Mouse (Mus musculus) MEL-GATA-1-ER (cell line): Measurements from ENCODE around the gene Znhit6.
A peak's percentile ranks its signal among the peaks of the same experiment; 100 is the strongest.

Source experiments
- DNase-seq: peaks from one replicate; pipeline ENCODE4 v3.0.0-alpha.2; 2012; ENCODE audit warnings: low read depth; ENCODE audit errors: extremely low read depth

Znhit6 gene

DNA sequence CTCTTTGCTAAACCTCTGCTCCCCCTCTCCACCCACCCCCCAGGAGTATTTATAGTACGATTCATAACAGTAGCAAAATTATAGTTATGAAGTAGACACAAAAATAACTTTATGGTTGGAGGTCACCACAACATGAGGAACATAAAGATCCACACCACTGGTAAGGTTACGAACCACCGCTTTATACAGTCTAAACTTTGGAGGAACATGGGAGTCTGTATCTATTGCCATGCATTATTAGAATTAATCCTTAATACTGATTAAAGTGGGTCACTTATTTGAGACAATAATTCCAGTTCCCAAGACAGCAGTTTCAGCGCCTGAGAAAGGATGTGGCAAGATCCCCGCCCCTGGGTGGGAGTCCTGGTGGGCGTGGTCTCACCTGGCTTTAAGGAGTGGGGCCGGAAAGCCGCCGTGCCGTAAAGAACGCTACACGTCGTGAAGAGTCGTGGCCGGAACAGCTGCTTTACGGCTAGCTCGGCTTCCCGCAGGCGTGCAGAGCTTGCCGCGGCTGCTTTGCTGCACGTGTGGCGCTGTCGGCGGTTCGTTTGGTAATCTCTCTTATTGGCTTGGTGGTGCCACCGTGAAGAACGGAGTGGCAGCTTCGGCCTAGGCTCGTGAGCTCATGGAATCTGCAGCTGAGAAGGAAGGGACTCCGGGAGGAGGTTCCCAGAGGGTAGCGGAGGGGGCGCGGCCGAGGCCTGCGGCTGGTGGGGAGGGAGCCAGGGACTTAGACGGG lies at the start of gene Znhit6:
Znhit6 (plus strand) TSS at position 463 of the 739 bp plus-strand sequence.
- peak; percentile 96 for DNase-seq

DNA sequence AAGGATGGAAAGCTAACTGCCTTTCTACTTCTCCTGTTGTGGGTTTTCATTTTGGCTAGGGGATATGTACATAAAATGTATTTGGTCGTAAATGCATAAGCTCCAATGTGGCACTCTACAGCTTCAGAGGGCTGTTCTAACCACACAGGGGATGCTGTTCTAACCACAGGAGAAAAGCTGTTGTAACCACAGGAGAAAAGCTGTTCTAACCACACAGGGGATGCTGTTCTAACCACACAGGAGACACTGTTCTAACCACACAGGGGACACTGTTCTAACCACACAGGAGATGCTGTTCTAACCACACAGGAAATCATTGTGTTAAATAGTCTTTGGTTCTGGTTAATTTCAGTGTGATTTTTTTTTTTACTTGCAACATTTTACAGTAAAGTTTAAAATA lies 38.1 kb upstream of the Znhit6 start:
- no peak for DNase-seq

DNA sequence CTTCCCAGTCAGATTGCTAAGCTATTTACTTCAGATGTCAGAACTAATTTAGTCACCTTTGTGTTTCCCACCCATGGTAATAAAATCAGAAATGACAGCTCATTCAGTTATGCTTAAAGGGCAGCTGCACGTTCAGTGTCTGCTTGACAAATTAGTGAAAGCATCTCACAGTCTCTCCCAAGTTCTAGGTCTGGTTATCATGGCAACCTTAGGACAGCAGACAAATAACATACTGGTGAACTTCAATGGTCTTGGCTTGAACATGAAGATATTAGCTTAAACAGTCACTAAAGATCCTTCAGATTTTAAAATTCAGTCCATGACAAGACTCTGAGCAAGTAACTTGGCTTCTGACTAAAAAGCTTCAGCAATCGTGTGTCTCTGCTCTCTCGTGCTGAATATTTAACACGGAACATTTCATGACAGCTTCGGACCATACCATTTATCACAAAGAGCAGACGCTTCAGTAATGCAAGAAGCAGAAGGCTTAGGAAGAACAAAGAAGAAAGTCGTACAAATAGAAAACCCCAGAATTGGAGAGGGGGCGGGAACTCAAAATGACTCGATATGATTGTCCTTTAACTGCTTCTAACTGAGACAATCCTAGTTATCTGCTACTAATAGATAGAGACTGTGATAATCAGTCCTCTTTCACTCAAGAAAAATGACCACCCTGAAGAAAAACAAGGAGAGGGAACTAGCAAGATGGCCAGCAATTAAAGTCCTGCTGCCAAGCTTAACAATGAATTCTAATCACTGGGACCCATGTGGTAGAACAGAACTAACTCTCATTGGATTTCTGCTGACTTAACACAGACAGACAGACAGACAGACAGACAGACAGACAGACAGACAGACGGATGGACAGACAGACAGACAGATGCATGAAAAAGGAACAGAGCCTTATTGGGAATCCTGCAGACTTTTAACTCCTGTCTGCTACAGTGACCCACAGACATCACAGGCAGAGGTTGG lies 27.3 kb upstream of the Znhit6 start:
- DNase-seq = no peak

DNA sequence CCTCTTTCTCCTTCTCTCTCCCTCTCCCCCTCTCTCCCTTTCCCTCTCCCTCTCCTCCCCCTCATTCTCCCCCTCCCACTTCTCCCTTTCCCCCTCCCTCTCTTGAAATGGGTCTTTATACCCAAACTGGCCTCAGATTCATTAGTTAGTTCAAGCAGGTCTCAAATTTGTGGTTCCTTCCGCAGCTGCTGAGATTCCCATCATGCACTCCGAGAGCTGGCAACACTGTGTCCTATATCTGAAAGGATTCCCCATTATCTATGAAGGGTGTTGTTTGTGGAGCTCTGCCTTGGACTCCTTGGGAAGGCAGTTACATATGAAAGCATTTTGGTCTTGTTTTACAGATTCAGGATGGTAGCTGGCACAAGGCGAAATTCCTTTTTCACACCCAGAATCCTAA lies 25.8 kb upstream of the Znhit6 start:
- no peak for DNase-seq

DNA sequence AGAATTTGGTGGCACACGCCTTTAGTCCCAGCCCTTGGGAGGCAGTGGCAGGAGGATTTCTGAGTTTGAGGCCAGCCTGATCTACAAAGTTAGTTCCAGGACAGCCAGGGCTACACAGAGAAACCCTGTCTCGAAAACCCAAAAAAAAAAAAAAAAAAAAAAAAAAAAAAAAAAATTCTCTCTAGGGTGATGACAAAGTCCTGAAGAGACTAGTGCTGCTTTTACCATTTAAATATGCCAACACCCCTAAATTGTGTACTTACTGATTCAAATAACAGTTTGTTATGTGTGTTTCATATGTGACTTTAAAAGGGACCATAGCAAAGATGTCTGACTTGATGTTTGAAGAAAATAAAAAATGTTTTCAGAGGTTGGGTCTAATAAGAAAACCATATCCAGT lies 21.6 kb upstream of the Znhit6 start:
- DNase-seq = no peak

DNA sequence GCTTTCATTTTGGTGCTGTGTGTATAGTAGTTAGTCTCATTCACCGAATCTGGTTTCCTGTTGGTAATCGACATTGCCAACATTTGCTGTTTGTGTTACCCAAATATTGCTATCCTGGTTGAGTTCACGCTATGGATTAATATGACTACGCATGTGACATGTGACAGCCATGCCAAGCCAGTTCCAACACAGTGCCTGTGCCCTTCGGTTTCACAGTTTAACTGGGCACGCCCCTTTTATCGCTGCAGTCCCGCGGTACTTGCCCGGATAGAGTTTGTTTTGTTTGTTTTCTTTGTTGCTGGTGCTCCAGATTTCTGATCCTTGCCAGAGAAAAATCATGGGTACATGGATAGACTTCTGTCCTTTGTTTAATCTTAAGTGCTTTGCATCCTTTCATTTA lies 19.8 kb upstream of the Znhit6 start:
- no peak for DNase-seq

DNA sequence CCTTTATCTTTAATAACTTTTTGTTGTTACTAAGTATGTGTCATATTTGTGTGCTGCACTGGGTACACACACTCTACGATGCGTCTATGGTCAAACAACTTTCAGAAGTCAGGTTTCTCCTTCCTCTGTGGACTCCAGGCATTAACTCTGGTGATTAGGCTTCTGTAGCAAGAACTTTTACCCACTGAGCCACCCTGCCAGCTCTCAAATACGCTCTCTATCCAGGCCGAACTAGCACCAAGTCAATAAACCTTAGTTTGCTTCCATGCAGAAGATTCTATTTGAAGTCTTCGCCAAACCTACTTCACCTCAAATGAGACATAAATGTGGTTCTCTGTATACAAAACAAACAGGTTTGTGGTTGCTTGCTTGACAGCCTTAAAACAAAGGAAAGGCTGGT lies 16.3 kb upstream of the Znhit6 start:
- DNase-seq = no peak

DNA sequence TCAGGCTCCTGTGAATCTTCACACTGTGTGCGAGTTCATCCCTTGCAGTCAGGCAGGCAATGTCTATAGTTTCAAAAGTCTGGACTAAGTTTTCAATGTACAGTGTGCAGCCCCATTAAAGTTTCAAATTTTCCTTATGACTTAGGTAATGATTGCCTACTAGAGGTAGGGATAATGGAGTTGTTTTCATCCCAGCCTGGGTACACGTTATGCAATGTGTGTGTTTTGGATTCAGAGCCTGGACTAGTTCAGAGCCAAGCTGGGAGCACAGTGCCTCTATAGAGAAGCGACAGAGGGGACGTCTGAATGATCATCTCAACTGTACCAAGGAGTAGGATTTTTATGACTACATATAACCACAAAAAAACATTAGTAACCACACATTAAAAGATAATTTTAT lies 15.9 kb upstream of the Znhit6 start:
- DNase-seq = no peak

DNA sequence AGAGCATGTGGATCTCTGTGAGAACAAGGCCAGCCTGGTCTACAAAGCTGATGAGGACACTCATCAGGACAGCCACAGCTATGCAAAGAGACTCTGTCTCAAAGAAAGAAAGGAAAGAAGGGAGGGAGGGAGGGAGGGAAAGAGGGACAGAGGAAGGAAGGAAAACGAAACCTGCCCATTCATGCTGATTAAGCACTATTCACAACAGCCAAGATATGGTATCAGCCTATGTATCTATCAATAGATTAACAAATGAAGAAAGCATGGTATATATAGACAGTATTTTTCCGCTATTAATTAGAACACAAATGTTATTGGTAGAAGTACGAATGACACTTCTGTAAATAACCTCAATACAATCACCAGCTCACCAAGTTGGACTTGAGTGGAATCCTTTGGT lies 1.5 kb upstream of the Znhit6 start:
- no peak for DNase-seq

DNA sequence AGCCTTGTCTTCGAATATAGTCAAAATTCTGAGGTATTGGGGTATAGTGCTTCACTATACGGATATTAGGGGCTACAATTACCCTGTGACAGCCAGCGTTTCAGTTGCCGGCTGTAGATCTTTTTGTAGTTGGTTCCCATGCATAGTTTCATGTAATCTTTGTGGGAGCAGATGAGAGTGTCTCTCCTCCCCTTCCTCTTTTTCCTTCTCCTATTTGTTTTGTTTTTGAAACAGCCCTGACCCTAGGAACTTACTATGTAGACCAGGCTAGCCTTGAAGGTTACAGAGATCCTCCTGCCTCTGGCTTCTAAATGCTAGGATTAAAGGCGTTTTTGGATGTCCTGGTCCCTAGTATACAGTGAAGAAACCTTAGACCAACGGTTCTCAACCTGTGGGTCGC lies 665 bp upstream of the Znhit6 start:
- DNase-seq = peak; percentile 92

DNA sequence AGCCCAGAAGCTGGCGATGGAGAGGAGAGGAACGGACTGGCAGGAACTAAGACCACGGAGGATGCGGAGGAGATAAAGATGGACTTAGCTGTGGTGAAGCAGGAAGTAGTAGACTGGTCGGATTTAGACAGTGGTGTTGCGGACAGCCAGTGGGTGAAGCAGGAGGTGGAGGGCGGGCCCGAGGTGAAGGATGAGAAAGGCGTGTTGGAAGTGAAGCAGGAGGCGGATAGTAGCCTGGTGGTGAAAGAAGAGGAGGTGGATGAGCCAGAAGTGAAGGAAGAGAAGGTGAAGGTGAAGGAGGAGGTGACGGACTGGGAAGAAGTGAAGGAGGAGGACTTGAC lies 447 bp downstream of the Znhit6 start:
- DNase-seq = no peak

DNA sequence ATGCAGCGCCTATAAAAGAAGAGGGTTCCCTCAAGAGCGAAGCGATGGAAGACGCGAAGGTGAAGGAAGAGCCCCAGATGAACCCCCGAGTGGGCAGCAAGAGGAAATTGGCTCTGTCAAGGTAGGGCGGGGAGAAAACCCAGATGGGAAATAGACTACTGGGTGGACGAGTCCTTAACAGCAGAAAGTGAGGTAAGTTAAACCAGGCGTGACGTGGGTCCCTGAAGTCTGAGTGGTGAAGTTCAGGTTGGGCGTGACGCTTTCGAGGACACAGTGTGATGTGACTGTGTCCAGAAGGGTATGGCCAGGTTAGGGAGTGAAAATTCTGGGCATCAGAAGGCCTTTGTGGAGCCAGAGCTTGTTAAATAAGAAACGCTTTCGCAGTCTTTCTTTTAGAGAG lies 871 bp downstream of the Znhit6 start:
- DNase-seq = no peak

DNA sequence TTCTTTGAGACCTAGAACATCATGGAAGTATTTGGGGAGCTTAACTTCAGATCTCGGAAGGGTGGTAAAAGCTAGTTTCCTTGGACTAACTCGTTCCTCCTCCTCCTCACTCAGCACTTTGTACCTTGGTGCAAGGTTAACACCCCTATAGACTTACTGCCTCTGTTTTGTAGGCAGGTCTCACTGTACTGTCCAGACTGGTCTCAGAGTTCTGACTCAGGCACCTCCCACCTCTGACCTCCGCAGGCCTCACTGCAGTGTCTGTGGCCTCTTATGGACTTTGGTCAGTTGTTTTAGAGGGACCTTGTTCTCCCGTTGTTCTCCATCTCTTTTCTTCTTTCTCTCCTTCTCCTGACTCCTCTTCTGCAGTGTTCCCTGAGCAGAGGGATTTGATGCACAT lies 7.0 kb downstream of the Znhit6 start:
- no peak for DNase-seq

DNA sequence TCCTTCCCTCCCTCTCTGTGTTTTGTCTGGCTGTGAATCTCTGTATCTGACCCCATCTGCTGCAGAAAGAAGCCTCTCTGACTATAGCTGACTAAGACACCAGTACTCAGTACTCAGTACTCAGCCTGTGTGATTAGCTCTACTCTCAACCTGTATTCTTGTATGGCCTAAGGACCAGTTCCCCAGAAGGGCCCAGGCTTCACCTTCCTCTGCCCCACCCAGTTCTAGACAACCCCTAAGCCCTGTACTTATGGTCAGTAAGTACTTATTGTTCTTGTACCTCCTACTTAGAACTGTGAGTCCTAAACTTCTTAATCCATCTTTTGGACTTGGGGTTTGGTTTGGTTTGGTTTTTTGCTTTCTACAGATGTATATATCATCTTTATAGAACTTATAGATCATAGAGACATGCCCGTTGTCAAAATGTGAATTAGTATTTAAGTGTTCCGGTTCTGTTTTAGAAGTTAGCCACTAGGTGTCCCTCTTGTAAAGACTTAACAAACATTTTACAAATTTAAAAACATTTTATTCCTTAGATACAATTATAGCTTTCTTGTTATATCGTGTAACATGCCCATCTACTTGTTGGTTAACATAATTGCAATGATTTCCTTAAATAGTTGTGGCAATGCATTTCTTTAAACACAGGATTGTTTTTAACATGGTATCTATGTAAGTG lies 7.7 kb downstream of the Znhit6 start:
- DNase-seq = no peak

DNA sequence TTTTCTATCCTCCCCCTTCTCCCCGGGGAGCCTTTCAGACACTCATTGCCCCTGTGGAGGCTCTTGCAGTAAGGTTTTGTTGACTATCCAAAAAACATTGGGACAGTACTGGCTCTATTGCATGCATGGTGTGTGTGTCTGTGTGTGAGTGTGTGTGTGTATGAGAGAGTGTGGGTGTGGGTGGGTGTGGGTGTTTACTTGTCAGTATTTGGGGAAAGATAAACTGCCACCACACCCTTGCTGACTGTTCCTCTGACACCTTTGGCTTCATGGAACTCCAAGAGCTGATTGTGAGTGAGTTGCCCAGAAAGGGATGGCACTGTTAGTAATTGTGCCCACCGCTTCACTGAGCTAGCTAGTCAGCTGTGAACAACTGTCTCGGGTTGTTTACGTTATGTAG lies 14.6 kb downstream of the Znhit6 start:
- DNase-seq = no peak

DNA sequence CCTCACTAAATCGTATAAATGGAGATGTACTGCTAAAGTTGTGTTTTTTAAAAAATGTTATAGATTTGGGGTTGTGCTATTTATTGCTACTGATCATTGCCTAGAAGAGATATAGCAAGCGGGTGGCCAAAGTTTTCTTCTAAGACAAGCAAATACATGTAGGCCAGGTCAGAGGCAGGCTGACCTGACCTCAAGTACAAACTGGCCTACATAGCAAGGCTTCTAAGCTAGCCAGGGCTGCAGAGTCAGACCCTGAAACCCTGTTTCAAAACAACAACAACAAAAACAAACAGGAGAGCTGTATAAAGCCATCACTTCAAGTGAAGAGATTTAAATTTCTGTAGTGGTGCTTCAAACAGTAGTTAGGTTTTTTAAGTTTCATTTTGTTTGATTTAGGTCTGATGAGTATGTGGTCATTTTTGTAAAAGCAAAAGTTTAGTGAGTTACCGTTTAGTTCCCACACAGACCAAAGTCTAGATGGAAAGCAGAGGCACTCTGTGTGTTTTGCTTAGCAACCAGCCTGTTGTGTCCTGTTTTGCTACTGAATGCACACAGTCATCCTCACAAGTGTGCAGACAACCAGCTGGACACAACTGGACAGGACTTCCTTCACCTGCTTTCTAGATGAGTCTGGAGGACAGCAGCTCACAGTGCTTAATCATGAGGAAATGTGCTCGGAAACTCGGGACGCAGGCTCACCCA lies 16.0 kb downstream of the Znhit6 start:
- DNase-seq = no peak

DNA sequence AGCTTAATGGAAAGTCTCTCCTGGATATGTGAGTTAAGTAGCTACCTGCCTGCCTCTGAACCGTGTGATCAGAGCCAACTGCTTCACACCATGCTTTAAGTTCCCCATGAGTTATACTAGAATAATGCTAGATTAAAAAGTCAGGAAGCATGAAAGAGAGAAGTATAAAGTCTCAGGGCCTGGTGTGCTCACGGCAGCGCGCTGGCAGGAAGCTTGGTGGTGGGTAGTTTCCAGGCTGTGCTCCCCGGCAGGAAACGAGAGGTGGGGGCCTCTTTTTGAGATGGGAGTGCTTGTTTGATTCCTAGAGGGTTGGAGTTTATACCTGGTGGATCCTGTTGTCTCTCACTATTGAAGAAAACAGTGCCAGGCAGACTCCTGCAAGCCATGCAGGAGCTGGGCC lies 19.3 kb downstream of the Znhit6 start:
- no peak for DNase-seq

DNA sequence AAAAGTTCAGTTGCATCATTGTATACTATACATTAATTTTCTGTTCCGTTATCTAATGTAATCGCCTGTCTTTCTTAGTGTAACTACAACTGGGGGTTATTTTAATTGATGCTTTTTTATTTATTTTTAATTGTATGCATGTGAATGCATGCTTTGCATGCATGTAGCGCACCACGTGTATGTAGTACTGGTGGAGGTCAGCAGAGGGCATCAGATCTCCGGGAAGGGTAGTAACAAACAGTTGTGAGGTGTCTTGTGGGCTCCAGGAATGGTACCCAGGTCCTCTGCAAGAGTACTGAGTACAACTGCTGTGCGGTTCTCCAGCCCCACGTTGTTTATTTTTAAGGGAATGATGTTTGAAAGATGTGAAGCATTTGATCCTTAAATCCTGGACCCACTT lies 23.1 kb downstream of the Znhit6 start:
- no peak for DNase-seq

DNA sequence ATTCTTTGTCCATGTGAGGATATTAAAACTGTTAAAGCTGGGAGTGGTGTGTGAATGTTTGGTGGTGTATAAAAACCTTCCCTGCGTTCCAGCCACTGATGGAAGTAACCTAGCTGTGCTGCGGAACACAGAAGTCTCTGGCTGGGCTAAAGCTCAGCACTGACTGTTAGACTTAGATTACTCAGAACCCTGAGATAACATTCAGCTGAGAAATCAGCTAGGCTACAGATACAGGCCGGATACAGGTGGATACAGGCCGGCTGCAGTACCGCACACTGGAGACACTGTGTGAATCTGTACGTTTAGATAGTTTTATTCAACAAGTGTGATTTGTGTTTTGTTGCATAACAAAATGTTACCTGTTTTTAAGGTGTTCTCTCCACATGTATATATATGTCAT lies 24.8 kb downstream of the Znhit6 start:
- DNase-seq = no peak

DNA sequence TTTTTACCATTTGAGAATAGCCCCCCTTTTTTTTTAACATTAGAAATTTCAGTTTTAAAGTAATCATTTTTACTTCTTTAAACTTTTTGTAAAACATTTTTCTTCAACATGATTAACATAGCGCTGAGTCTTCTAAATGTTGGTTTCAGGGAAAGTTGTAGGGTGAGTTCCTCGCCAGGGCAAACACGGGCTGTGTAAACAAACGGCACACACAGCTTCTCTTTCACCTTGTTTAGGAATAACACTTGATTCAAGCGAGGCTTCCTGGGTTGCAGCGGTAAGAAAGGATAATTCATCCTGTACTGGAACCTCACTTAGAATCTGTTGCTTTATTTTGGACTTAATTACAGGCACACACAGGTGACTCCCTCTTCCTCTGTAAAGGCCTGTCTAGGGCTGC lies 25.3 kb downstream of the Znhit6 start:
- DNase-seq = no peak

DNA sequence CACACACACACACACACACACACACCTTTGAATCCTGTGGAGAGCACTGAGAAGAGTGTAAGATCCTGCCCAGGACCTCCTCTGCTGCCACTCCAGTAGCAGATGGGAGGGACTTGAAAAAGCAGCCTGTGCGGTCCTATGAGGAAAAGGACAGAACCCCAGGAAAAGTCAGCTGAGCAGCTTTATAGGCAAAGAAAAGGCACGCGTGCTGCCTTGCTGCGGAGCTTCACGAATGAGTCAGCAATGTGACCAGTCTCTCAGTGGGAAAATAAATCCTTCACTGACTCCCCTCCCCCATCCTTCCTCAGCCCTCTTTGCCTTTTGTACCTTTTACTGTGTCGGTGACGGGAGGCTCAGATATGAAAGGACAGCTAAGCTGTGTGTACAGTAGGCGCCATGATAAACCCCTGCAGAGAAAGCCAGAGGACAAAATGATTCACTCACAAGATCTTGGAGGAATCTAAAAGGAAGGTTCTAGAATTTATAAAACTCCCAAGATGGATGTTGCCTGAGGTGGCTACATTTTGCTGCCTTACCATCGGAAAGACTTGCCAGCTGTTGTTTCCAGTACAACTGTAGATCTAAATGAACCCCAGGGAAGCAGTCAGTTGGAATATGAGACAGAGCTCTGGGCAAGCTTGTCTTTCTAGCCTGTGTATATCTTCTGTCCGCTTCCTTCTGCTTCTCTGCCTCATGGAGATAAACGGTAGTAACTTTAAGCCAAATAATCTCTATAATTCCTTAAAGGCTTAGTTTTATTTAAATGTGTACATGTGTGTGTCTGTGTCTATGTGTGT lies 26.6 kb downstream of the Znhit6 start:
- no peak for DNase-seq
